Mouse (Mus musculus) kidney, postnatal 36 days (tissue): ENCODE results near the gene Stk24.
A peak's percentile ranks its signal among the peaks of the same experiment; 100 is the strongest.

Experiments
- DNase-seq, 2 experiments: peaks; one replicate each; pipeline ENCODE4 v3.0.0; 2021 to 2022; ENCODE audit warnings: mixed read lengths in 2 of 2

The Stk24 gene

DNA sequence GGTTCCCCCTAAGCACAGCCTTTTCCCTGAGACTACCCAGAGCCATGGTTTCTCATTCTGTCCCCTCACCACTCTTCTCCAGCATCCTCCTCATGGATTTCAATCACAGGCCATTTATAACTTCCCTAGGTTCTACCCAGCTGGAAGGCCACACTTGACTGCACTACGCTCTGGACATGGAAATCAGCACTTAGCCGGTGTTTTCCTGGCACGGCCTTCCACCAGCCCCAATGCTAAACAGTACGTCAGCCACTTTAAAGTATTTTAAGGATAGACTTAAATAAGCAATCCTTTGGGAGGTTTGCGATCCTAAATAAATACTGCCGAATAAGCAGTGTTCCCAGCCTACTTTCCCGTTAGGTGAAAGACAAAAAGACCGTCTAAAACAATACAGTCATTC lies 29.8 kb downstream of the Stk24 start:
- DNase-seq, result peak in 1 of 2 experiments; percentile 46

GRCm38 (mm10) chr14:121349291-121349690 lies 30.5 kb downstream of the Stk24 start:
- DNase-seq, result no peak

- peak; percentile 56 to 72 for DNase-seq
Measured at GRCm38 (mm10) chr14:121348256-121348655, 31.6 kb downstream of the Stk24 start.

DNA sequence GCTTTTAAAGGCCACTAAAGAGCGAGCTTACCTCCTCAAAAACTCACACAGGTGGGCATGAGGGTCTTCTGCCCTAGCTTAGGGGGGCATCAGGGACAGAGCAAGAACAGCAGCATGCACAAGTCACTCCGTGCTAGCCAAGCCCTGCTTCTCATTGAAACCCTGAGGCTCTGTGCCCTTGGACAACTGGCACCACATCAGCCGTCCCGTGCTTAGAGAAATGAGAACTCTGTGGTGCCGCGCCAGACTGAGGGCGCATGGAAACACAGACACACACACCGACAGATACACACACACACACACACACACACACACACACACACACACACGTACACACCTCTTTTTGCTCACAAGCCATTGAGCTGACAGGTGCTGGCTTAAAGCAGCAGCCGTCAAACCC lies 32.7 kb downstream of the Stk24 start:
- DNase-seq, result peak in 1 of 2 experiments; percentile 19

DNA sequence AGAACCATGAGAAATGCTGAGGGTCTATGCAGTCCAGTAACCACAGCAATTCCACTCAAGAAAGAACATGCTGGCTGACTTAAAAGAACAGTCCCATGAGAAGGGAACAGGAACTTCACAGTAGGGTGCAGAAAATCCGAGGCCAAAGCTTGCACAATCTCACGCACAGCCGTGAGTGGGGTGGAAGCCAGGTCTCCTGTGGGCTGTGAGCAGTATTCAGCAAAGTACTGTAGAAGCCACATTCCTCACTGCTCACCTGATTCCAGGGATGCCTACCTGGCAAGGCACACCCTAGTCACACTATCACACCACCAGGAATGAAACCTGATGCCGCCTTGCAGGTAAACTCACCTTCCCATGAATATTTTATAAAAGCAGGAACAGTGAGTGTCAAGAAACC lies 33.2 kb downstream of the Stk24 start:
- DNase-seq, result peak; percentile 47 to 53

- peak in 1 of 2 experiments; percentile 42 for DNase-seq
Measured at GRCm38 (mm10) chr14:121346053-121346452, 33.8 kb downstream of the Stk24 start.

GRCm38 (mm10) chr14:121344928-121345327 lies 34.9 kb downstream of the Stk24 start:
- no peak for DNase-seq

DNA sequence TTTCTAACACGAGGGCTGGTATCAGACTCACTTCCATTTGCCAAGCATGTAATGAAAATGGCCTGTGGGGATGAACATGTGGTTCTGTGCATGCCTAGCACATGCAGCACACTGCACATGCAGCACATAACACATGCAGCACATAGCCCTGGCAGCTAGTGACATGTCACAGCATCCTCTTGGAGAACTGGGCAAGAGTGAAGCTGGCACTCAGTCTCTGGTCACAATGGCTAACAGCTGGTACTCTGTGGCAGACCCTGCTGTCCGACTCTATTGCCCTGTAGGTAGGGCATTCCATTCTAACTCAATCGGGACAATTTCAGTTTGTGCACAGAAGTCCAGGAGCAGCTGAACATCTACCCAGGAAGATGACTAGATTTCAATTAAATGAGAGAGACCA lies 36.9 kb downstream of the Stk24 start:
- DNase-seq, result no peak

DNA sequence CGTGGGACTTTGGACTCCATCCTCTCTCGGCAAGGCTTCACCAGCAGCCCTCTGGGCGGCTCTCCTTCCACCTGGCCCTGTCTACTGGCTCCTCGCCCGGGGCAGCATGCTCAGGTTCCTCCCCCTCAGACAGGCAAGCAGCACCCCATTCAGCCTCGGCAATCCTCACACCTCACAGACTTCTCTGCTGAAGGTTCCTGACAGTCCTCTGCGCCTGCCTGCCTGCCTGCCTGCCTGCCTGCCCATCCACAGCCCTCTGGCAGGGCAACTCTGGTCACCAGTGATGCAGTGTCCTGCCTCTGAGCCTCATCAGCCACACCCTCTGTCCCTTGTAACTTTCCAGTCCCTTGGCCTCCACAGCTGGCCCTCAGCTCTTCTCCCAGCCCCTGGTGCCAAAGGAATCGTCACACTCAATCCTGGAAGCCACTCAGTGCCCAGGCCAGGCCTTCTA lies 39.8 kb downstream of the Stk24 start:
- peak; percentile 87 to 88 for DNase-seq

GRCm38 (mm10) chr14:121338819-121339573 lies 40.8 kb downstream of the Stk24 start:
- DNase-seq, result peak; percentile 43 to 44

GRCm38 (mm10) chr14:121330090-121330408 lies 49.8 kb downstream of the Stk24 start:
- DNase-seq, result no peak

GRCm38 (mm10) chr14:121329401-121330089 lies 50.3 kb downstream of the Stk24 start:
- no peak for DNase-seq

- no peak for DNase-seq
Measured at GRCm38 (mm10) chr14:121328878-121329277, 50.9 kb downstream of the Stk24 start.

DNA sequence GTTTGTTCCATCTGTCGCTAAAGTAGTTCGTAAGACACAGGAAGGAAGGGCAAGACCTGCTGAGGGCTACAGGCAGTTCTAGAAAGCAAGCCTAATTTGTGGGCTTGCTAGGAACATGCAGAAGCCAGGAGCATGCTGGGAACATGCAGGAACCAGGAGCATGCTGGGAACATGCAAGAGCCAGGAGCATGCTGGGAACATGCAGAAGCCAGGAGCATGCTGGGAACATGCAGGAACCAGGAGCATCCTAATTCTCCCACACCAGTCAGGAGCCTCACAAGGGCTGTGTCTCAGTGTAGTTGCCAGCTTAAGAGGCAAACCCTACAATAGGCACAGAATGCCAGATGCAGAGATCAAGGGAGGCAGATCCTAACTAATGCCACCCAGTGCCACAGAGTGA lies 53.4 kb downstream of the Stk24 start:
- no peak for DNase-seq

- no peak for DNase-seq
Measured at GRCm38 (mm10) chr14:121324521-121325330, 55.1 kb downstream of the Stk24 start.

- no peak for DNase-seq
Measured at GRCm38 (mm10) chr14:121322641-121323040, 57.2 kb downstream of the Stk24 start.

GRCm38 (mm10) chr14:121322150-121322549 lies 57.7 kb downstream of the Stk24 start:
- DNase-seq, result no peak

DNA sequence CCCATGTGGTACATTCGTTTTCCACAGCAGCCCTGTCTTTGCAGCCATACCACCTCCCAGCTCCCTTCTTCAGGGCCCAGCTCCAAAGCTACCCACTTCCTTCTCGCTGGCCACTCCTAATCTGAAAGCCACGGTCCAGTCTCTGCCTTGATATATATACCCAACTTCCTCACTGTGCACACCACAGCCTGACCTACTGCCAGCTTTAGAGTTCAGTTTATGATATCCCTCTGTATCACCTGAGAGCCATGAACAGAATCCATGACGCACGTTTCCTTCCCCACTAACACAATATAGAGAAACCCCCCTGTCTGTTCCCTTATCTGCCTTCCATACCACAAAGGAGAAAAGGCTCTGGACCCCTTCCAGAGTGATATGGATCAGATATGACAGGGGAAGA lies 61.4 kb downstream of the Stk24 start:
- no peak for DNase-seq

DNA sequence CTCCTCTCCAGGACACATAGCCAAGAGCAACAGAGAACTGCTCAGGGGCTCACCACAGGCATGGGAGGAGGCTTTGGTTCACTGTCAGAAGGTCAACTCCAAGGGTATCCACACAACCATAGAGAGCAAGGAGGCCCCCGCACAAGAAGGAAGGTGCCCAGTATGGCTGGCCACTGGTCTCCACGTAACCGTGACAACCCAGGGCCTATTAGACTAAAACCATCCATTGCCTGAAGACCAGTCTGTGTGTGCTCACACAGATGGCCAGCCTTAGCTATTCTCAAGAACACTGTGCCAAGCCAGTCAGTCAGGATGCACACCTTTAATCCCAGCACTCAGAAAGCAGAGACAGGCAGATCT lies 62.5 kb downstream of the Stk24 start:
- no peak for DNase-seq

- no peak for DNase-seq
Measured at GRCm38 (mm10) chr14:121316631-121317311, 63.0 kb downstream of the Stk24 start.

DNA sequence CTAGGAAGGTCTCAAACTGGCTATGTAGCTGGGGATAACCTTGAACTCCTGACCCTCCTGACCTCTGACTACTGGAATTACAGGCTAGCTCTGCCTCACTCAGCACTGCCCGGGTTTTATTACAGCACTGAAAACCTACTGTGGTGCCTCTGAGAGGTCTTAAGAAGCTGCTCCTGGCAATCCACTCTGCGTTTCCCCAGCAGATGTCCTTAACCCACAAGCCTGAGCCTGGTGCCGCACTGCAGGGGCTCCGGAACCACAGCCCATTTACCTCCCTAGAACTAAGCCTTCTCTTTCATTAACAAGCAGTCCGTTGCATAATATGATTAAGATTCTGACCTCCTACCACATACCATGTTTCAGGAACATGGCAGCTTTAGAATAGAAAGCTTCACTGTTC lies 63.7 kb downstream of the Stk24 start:
- DNase-seq, result peak in 1 of 2 experiments; percentile 22

DNA sequence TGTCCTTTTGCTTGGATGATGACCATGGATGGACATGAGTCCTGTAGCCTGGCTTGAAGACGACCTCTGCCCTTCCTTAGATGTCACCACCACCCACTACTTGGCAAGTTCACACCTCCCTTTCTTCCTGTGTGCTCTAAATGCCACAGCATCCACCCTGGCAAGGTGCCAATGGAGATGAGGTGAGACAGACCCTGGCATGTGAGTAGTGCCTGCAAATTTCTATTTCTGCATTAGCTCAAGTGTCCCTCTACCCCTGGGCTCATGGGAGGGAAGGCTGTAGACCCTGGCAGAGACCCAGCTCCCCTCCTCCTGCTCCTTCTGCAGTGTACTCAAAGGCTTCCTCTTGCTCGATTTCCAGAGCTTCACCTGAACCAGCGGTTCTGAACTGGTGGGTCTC lies 64.9 kb downstream of the Stk24 start:
- peak; percentile 20 to 42 for DNase-seq

DNA sequence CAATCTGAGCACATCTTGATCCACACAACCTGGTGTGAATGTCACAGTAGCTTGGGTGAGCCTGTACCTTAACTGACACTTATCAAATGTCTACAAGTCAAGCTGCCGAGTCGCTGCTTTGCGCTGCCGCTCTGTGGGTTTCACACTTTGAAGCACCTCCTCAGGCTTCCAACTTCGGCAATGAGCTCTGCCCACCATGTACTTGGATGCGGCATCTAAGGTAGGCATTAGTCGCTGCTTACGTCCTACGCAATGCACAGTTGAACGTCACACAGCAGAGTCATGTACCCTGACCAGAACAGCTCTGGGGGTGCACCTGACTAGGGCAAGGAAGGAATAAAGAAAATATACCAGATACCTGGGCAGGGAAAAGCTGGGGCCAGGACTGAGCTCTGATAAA lies 66.5 kb downstream of the Stk24 start:
- no peak for DNase-seq
